Mouse (Mus musculus) megakaryocyte, embryonic 14.5 days (primary cell): ENCODE data around the gene Ugt2a2.

Experiments used
- FLI1 ChIP-seq: IDR thresholded peaks from 2 replicates; pipeline ENCODE4 v1.6.1; 2012; ENCODE audit warnings: low read length, inconsistent platforms, mixed read lengths
- GATA1 ChIP-seq: IDR thresholded peaks from 3 replicates; pipeline ENCODE4 v1.6.1; 2012; ENCODE audit warnings: mixed read lengths, low read length, inconsistent platforms, borderline replicate concordance

DNA sequence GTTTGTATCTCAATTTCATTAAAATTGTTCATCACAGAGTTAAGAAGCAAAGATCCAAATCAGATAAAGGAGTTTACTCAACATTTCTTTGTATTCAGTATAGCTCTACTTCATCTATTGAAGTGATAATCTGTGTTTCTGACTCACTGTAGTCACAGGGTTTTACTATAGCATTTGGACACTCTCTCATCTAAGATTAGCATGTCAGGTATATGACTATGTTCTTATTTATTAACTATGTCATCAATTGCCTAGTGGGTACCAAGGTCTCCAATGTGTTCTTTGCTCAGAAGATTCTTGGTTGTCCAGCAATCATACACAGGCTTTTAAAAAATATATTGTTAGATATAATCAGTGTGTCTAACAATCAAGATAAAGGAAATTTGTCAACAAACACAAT, 26.5 kb downstream of the Ugt2a2 start:
- no peak for TF ChIP-seq GATA1
- TF ChIP-seq FLI1: no peak
